Mouse (Mus musculus): Measurements from ENCODE around the gene Ces4a. TPM values are rescaled to one million over a fixed set of nuclear protein-coding genes. Genes with fewer than 3 reads are reported as not detected.

The Ces4a gene
- polyA plus RNA-seq, 1 experiment: not detected

DNA sequence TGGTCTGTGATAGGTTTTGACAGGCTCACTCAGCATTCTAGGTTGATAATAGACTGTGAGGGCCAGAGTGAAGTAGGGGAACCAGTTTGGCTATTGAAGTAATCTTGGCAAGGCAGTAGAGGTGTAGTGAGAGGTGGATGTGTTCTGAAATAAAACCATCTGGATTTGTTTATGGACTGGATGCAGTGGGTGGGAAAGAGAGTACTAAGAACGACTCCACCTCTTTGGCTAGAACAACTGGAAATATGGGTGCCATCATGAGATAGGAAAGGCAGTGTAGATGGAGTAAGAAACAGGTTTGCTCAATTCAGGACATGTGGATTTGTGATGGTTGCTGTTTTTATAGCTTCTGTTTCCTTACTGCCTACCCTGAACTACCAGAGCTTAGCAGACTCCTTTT, 50.6 kb downstream of the Ces4a start:
- Histone ChIP-seq H3K27ac (ENCODE audit: insufficient read depth, low read length) (no peak overlapping the region), H3K4me1 (ENCODE audit: control insufficient read depth, insufficient read depth, low read length) (no peaks in the 10 kb centered on the region), H3K4me3 (ENCODE audit: insufficient read depth, low read length) (no peak overlapping the region)
- TF ChIP-seq CTCF (IDR thresholded peaks at IDR 0.05; ENCODE audit: extremely low read depth, insufficient read depth, low read length) (no peak), POLR2A (IDR thresholded peaks at IDR 0.05; ENCODE audit: extremely low read depth, insufficient read depth, low read length) (no peak)

DNA sequence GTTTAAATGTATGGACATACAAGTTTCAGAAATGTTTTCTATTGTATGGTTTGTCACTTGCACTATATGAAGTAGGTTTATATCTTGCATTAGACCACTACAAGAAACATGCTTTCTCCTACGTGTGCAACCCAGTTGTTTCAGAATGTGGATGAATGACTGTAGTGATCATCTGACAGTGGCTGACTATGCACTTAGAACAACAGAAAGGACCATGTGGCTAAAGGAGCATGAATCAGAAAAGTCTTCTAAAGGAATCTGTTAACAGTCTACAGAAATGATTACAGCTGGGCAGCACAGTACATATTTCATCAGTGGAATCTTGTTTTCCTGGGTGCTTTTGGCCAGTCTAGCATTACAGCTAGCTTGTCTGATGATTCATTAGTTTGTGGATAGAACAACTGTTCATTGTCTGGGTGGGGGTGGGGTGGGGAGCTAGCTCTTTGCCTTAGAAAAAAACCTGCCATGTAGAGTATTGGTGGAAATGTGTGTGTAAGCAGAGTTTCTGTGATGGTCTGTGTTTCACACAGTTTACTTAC, 54.9 kb downstream of the Ces4a start:
- H3K27ac ChIP-seq (ENCODE audit: insufficient read depth, low read length): no peak overlapping the region
- TF ChIP-seq POLR2A (IDR thresholded peaks at IDR 0.05; ENCODE audit: extremely low read depth, insufficient read depth, low read length) (no peak), CTCF (IDR thresholded peaks at IDR 0.05; ENCODE audit: extremely low read depth, insufficient read depth, low read length) (no peak)
- no peaks in the 10 kb centered on the region for H3K4me1 ChIP-seq (ENCODE audit: control insufficient read depth, insufficient read depth, low read length)
- H3K4me3 ChIP-seq (ENCODE audit: insufficient read depth, low read length): no peak overlapping the region

DNA sequence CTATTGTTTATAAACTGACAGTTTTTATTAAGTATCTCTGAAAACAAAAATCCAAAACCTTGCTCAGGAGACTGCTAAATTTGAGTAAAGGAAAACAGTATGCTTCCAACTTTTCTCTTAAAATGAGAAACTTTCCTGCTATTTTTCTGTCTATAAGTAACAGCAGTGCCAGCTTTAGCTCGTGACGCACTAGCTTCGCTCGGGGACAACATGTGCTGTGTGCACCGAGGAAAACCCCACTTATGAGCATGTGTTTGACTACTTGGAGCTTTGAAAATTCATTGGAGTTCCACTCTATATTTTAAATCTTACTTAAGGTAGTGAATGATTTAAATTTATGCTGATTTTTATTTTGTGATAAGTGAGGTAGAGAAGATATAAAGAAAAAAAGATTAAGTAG, 60.6 kb downstream of the Ces4a start:
- Histone ChIP-seq H3K4me1 (ENCODE audit: control insufficient read depth, insufficient read depth, low read length) (no peaks in the 10 kb centered on the region), H3K27ac (ENCODE audit: insufficient read depth, low read length) (no peak overlapping the region), H3K4me3 (ENCODE audit: insufficient read depth, low read length) (no peak overlapping the region)
- TF ChIP-seq CTCF (IDR thresholded peaks at IDR 0.05; ENCODE audit: extremely low read depth, insufficient read depth, low read length) (no peak), POLR2A (IDR thresholded peaks at IDR 0.05; ENCODE audit: extremely low read depth, insufficient read depth, low read length) (no peak)

Other genes with a start within 250 kb of the Ces4a start
- 0.04 TPM in 2 replicates for gene Ces2e, start 205.5 kb upstream of the Ces4a start, polyA plus RNA-seq (2012; rRNA removed)
- gene Ces2f, start 184.4 kb upstream of the Ces4a start, polyA plus RNA-seq (2012; rRNA removed): not detected in 2 replicates
- gene Ces2g, start 170.1 kb upstream of the Ces4a start, polyA plus RNA-seq (2012; rRNA removed): 0.13 and 0.25 TPM in 2 replicates
- not detected in 2 replicates for gene Ces2h, start 130.9 kb upstream of the Ces4a start, polyA plus RNA-seq (2012; rRNA removed)
- not detected in 2 replicates for gene Ces3a, start 83.2 kb upstream of the Ces4a start, polyA plus RNA-seq (2012; rRNA removed)
- not detected in 2 replicates for gene Ces3b, start 48.0 kb upstream of the Ces4a start, polyA plus RNA-seq (2012; rRNA removed)
- gene Cbfb, start 38.9 kb downstream of the Ces4a start, polyA plus RNA-seq (2012; rRNA removed): 17.7 and 18.5 TPM in 2 replicates
- 39.4 and 39.5 TPM in 2 replicates for gene D230025D16Rik, start 93.3 kb downstream of the Ces4a start, polyA plus RNA-seq (2012; rRNA removed)
- 5.2 and 5.5 TPM in 2 replicates for gene B3gnt9, start 123.4 kb downstream of the Ces4a start, polyA plus RNA-seq (2012; rRNA removed)
- 7.6 and 8.3 TPM in 2 replicates for gene Tradd, start 132.8 kb downstream of the Ces4a start, polyA plus RNA-seq (2012; rRNA removed)
- gene Fbxl8, start 132.8 kb downstream of the Ces4a start, polyA plus RNA-seq (2012; rRNA removed): 2.0 and 2.2 TPM in 2 replicates
- 25.1 and 29.2 TPM in 2 replicates for gene Hsf4, start 138.0 kb downstream of the Ces4a start, polyA plus RNA-seq (2012; rRNA removed)
- 14.3 and 15.5 TPM in 2 replicates for gene Nol3, start 144.3 kb downstream of the Ces4a start, polyA plus RNA-seq (2012; rRNA removed)
- 24.3 and 26.3 TPM in 2 replicates for gene 4931428F04Rik, start 158.1 kb downstream of the Ces4a start, polyA plus RNA-seq (2012; rRNA removed)
- gene Exoc3l, start 164.3 kb downstream of the Ces4a start, polyA plus RNA-seq (2012; rRNA removed): 1.4 and 1.9 TPM in 2 replicates
- 63.4 and 65.6 TPM in 2 replicates for gene E2f4, start 165.9 kb downstream of the Ces4a start, polyA plus RNA-seq (2012; rRNA removed)
- 2.4 and 2.9 TPM in 2 replicates for gene Elmo3, start 173.8 kb downstream of the Ces4a start, polyA plus RNA-seq (2012; rRNA removed)
- gene Lrrc29, start 194.5 kb downstream of the Ces4a start, polyA plus RNA-seq (2012; rRNA removed): 3.7 and 4.3 TPM in 2 replicates
- 71.5 and 78.1 TPM in 2 replicates for gene Tmem208, start 194.6 kb downstream of the Ces4a start, polyA plus RNA-seq (2012; rRNA removed)
- gene Fhod1, start 216.2 kb downstream of the Ces4a start, polyA plus RNA-seq (2012; rRNA removed): 3.4 and 3.5 TPM in 2 replicates
- gene Slc9a5, start 217.0 kb downstream of the Ces4a start, polyA plus RNA-seq (2012; rRNA removed): 33.7 and 33.8 TPM in 2 replicates
- 3.0 and 3.2 TPM in 2 replicates for gene Plekhg4, start 241.5 kb downstream of the Ces4a start, polyA plus RNA-seq (2012; rRNA removed)